In genomic region chr13:23138880-23139279, GRCm38 (mm10) we compare ENCODE assay signal across 28 mouse cellular contexts. TPM values are rescaled to one million over a fixed set of nuclear protein-coding genes. Genes with fewer than 3 reads are reported as not detected.
DNase-seq lines count a peak whose midpoint lies in the region; ATAC-seq and TF ChIP-seq lines count a peak whose summit lies in the region.
"Had no signal": no experiment of that assay in that cellular context is flagged by ENCODE, and none has a peak within 500 bp of the region (broad histone marks: within the 10 kb centered on the region; RNA-seq: fewer than 3 reads in every experiment).

No protein-coding gene starts in this region.

- peak; percentile 2 for DNase-seq in embryonic facial prominence, embryonic 14.5 days (ENCODE audit: low spot score)
- DNase-seq in embryonic facial prominence, embryonic 10.5 days (ENCODE audit: low spot score): no peak
- peak; percentile 4 for DNase-seq in lung, embryonic 14.5 days
- no peak for DNase-seq in lung, adult 2 months
- DNase-seq in layer of hippocampus, adult 9-10 months (ENCODE audit: low spot score): peak; percentile 26
- DNase-seq in heart, adult 18-20 months: no peak
- DNase-seq in cerebellum, postnatal 36 days: no peak
- DNase-seq: adrenal gland, postnatal 14 days; cerebellum, adult 11 months; gastrocnemius, postnatal 25 days; heart, adult 2 months; kidney, adult 18-20 months; liver; spleen, adult 18-20 months had no signal

- no peak for TF ChIP-seq POLR2A in lung, adult 2 months (IDR thresholded peaks at IDR 0.05; ENCODE audit: borderline replicate concordance, extremely low read depth, low read depth, low read length)

- H3K9ac ChIP-seq in embryonic facial prominence, embryonic 14.5 days (ENCODE audit: low read depth, low read length): no peak overlapping the region
- no peak overlapping the region for H3K9ac ChIP-seq in lung, embryonic 14.5 days
- H3K9ac ChIP-seq: heart, embryonic 13.5 days; hindbrain, embryonic 13.5 days; liver, embryonic 15.5 days had no signal

- no peaks in the 10 kb centered on the region for H3K4me1 ChIP-seq in embryonic facial prominence, embryonic 14.5 days (ENCODE audit: control insufficient read depth, insufficient read depth, low read length)
- H3K4me1 ChIP-seq in embryonic facial prominence, embryonic 10.5 days: no peaks in the 10 kb centered on the region
- H3K4me1 ChIP-seq in lung, embryonic 14.5 days (ENCODE audit: insufficient read depth): no peaks in the 10 kb centered on the region
- H3K4me1 ChIP-seq in lung, adult 2 months (ENCODE audit: control insufficient read depth, insufficient read depth, low read length): no peaks in the 10 kb centered on the region
- H3K4me1 ChIP-seq: heart, embryonic 13.5 days; hindbrain, embryonic 13.5 days; limb, embryonic 10.5 days; liver, embryonic 15.5 days; midbrain, embryonic 10.5 days had no signal

- WGBS in embryonic facial prominence, embryonic 14.5 days: 72% methylated on average over 2 of the region's 2 CpGs
- WGBS in embryonic facial prominence, embryonic 10.5 days: 91% methylated on average over 2 of the region's 2 CpGs
- WGBS in lung, embryonic 14.5 days: 71% methylated on average over 2 of the region's 2 CpGs
- WGBS in lung, adult 2 months: 81% methylated on average over 2 of the region's 2 CpGs

- TF ChIP-seq CTCF in lung, embryonic 14.5 days (IDR thresholded peaks at IDR 0.05; ENCODE audit: low read depth): no peak
- TF ChIP-seq CTCF in lung, adult 2 months (IDR thresholded peaks at IDR 0.05; ENCODE audit: insufficient read depth, low read length): no peak

- H3K36me3 ChIP-seq in embryonic facial prominence, embryonic 14.5 days (ENCODE audit: control insufficient read depth, insufficient read depth, low read length): no peaks in the 10 kb centered on the region
- no peaks in the 10 kb centered on the region for H3K36me3 ChIP-seq in embryonic facial prominence, embryonic 10.5 days (replicated peaks)
- no peaks in the 10 kb centered on the region for H3K36me3 ChIP-seq in lung, embryonic 14.5 days (ENCODE audit: insufficient read depth)
- H3K36me3 ChIP-seq: heart, embryonic 13.5 days; hindbrain, embryonic 13.5 days; limb, embryonic 10.5 days; liver, embryonic 15.5 days; midbrain, embryonic 10.5 days had no signal

- H3K4me2 ChIP-seq in embryonic facial prominence, embryonic 14.5 days (ENCODE audit: low read depth, low read length): no peak overlapping the region
- H3K4me2 ChIP-seq in lung, embryonic 14.5 days: no peak overlapping the region
- H3K4me2 ChIP-seq: heart, embryonic 13.5 days; hindbrain, embryonic 13.5 days; liver, embryonic 15.5 days had no signal

- no peak for ATAC-seq in embryonic facial prominence, embryonic 14.5 days (ENCODE audit: low read depth)
- ATAC-seq in lung, embryonic 14.5 days (ENCODE audit: insufficient read depth): no peak
- ATAC-seq: CD4-positive, CD25-positive, alpha-beta regulatory T cell, adult 4 months; inflammation-experienced regulatory T-cells, adult 6 months; lung, postnatal 0 days had no signal

- H3K4me3 ChIP-seq in embryonic facial prominence, embryonic 14.5 days (ENCODE audit: low read depth, low read length): no peak overlapping the region
- H3K4me3 ChIP-seq in embryonic facial prominence, embryonic 10.5 days: no peak overlapping the region
- H3K4me3 ChIP-seq in lung, embryonic 14.5 days (ENCODE audit: low read depth, low read length): no peak overlapping the region
- H3K4me3 ChIP-seq in lung, adult 2 months (replicated peaks; ENCODE audit: extremely low read depth, low read depth, low read length): no peak overlapping the region
- H3K4me3 ChIP-seq: heart, adult 2 months; heart, embryonic 13.5 days; hindbrain, embryonic 13.5 days; limb, embryonic 10.5 days; liver, embryonic 15.5 days; midbrain, embryonic 10.5 days had no signal

- H3K27me3 ChIP-seq in embryonic facial prominence, embryonic 14.5 days (replicated peaks; ENCODE audit: control insufficient read depth, insufficient read depth, low read length): no peaks in the 10 kb centered on the region
- no peaks in the 10 kb centered on the region for H3K27me3 ChIP-seq in embryonic facial prominence, embryonic 10.5 days (replicated peaks; ENCODE audit: low read depth, poor library complexity, severe bottlenecking)
- no peaks in the 10 kb centered on the region for H3K27me3 ChIP-seq in lung, embryonic 14.5 days (ENCODE audit: insufficient read depth, low read length)
- H3K27me3 ChIP-seq: heart, embryonic 13.5 days; hindbrain, embryonic 13.5 days; liver, embryonic 15.5 days had no signal

- no peak overlapping the region for H3K27ac ChIP-seq in embryonic facial prominence, embryonic 14.5 days (replicated peaks; ENCODE audit: low read depth, low read length)
- no peak overlapping the region for H3K27ac ChIP-seq in embryonic facial prominence, embryonic 10.5 days (replicated peaks)
- no peak overlapping the region for H3K27ac ChIP-seq in lung, embryonic 14.5 days (ENCODE audit: low read depth)
- H3K27ac ChIP-seq: heart, adult 2 months; heart, embryonic 13.5 days; hindbrain, embryonic 13.5 days; kidney, postnatal 0 days; limb, embryonic 10.5 days; liver, embryonic 15.5 days; macrophage; midbrain, embryonic 10.5 days had no signal

- H3K9me3 ChIP-seq in embryonic facial prominence, embryonic 14.5 days (ENCODE audit: control insufficient read depth, low read length): no peaks in the 10 kb centered on the region
- H3K9me3 ChIP-seq in embryonic facial prominence, embryonic 10.5 days: no peaks in the 10 kb centered on the region
- H3K9me3 ChIP-seq in lung, embryonic 14.5 days (ENCODE audit: low read depth, low read length): no peaks in the 10 kb centered on the region
- H3K9me3 ChIP-seq: heart, embryonic 13.5 days; hindbrain, embryonic 13.5 days; limb, embryonic 10.5 days; liver, embryonic 15.5 days; midbrain, embryonic 10.5 days had no signal

RNA-seq across cellular contexts. Expression of gene Vmn1r218, which starts 5.9 kb away (rescaled TPM):
- polyA plus RNA-seq in embryonic facial prominence, embryonic 14.5 days (2014; fragmentation: Nextera tagmentation; extraction: Ambion mirVana): not detected in 2 replicates
- not detected in 2 replicates for polyA plus RNA-seq in embryonic facial prominence, embryonic 10.5 days (2016; fragmentation: Nextera tagmentation; extraction: Ambion mirVana)
- not detected in 2 replicates for polyA plus RNA-seq in lung, embryonic 14.5 days (2014; fragmentation: Nextera tagmentation; extraction: Ambion mirVana)
- not detected in 2 replicates for polyA plus RNA-seq in lung, adult 2 months (2012; rRNA removed)
- total RNA-seq in heart, adult 18-20 months (2021): not detected
- total RNA-seq: adrenal gland, postnatal 14 days; gastrocnemius, postnatal 25 days; heart, adult 2 months; heart, postnatal 25 days; neutrophil, adult 5-6 weeks had no signal
- polyA plus RNA-seq: heart, adult 2 months; heart, embryonic 13.5 days; hindbrain, embryonic 13.5 days; kidney, postnatal 0 days; large intestine, adult 2 months; limb, embryonic 10.5 days; liver, embryonic 15.5 days; lung, postnatal 0 days; macrophage; midbrain, embryonic 10.5 days; thymus, postnatal 0 days had no signal

RNA-seq across cellular contexts. Expression of gene Vmn1r219, which starts 20.2 kb away (rescaled TPM):
- polyA plus RNA-seq in embryonic facial prominence, embryonic 14.5 days (2014; fragmentation: Nextera tagmentation; extraction: Ambion mirVana): 0.07 TPM in 1 of 2 replicates, not detected in the other
- polyA plus RNA-seq in embryonic facial prominence, embryonic 10.5 days (2016; fragmentation: Nextera tagmentation; extraction: Ambion mirVana): 0.04 and 0.06 TPM in 2 replicates
- polyA plus RNA-seq in lung, embryonic 14.5 days (2014; fragmentation: Nextera tagmentation; extraction: Ambion mirVana): 0.03 TPM in 1 of 2 replicates, not detected in the other
- not detected in 2 replicates for polyA plus RNA-seq in lung, adult 2 months (2012; rRNA removed)
- not detected for total RNA-seq in heart, adult 18-20 months (2021)
- total RNA-seq: adrenal gland, postnatal 14 days; gastrocnemius, postnatal 25 days; heart, adult 2 months; heart, postnatal 25 days had no signal
- polyA plus RNA-seq: CD4-positive, CD25-positive, alpha-beta regulatory T cell, adult 4 months; heart, adult 2 months; heart, embryonic 13.5 days; hindbrain, embryonic 13.5 days; inflammation-experienced regulatory T-cells, adult 6 months; kidney, postnatal 0 days; large intestine, adult 2 months; liver, embryonic 15.5 days; lung, postnatal 0 days; macrophage; midbrain, embryonic 10.5 days; thymus, postnatal 0 days had no signal

RNA-seq across cellular contexts. Expression of gene Vmn1r217, which starts 20.9 kb away (rescaled TPM):
- polyA plus RNA-seq in embryonic facial prominence, embryonic 14.5 days (2014; fragmentation: Nextera tagmentation; extraction: Ambion mirVana): not detected in 2 replicates
- not detected in 2 replicates for polyA plus RNA-seq in embryonic facial prominence, embryonic 10.5 days (2016; fragmentation: Nextera tagmentation; extraction: Ambion mirVana)
- polyA plus RNA-seq in lung, embryonic 14.5 days (2014; fragmentation: Nextera tagmentation; extraction: Ambion mirVana): not detected in 2 replicates
- not detected in 2 replicates for polyA plus RNA-seq in lung, adult 2 months (2012; rRNA removed)
- total RNA-seq in heart, adult 18-20 months (2021): not detected
- total RNA-seq: adrenal gland, postnatal 14 days; gastrocnemius, postnatal 25 days; heart, adult 2 months; heart, postnatal 25 days; neutrophil, adult 5-6 weeks had no signal
- polyA plus RNA-seq: CD4-positive, CD25-positive, alpha-beta regulatory T cell, adult 4 months; heart, adult 2 months; heart, embryonic 13.5 days; hindbrain, embryonic 13.5 days; inflammation-experienced regulatory T-cells, adult 6 months; kidney, postnatal 0 days; large intestine, adult 2 months; limb, embryonic 10.5 days; liver, embryonic 15.5 days; lung, postnatal 0 days; macrophage; midbrain, embryonic 10.5 days; thymus, postnatal 0 days had no signal

RNA-seq across cellular contexts. Expression of gene Vmn1r220, which starts 48.9 kb away (rescaled TPM):
- polyA plus RNA-seq in embryonic facial prominence, embryonic 14.5 days (2014; fragmentation: Nextera tagmentation; extraction: Ambion mirVana): not detected in 2 replicates
- polyA plus RNA-seq in embryonic facial prominence, embryonic 10.5 days (2016; fragmentation: Nextera tagmentation; extraction: Ambion mirVana): not detected in 2 replicates
- polyA plus RNA-seq in lung, embryonic 14.5 days (2014; fragmentation: Nextera tagmentation; extraction: Ambion mirVana): not detected in 2 replicates
- not detected in 2 replicates for polyA plus RNA-seq in lung, adult 2 months (2012; rRNA removed)
- not detected for total RNA-seq in heart, adult 18-20 months (2021)
- total RNA-seq: adrenal gland, postnatal 14 days; gastrocnemius, postnatal 25 days; heart, adult 2 months; heart, postnatal 25 days had no signal
- polyA plus RNA-seq: CD4-positive, CD25-positive, alpha-beta regulatory T cell, adult 4 months; heart, adult 2 months; heart, embryonic 13.5 days; hindbrain, embryonic 13.5 days; inflammation-experienced regulatory T-cells, adult 6 months; kidney, postnatal 0 days; large intestine, adult 2 months; limb, embryonic 10.5 days; liver, embryonic 15.5 days; lung, postnatal 0 days; macrophage; midbrain, embryonic 10.5 days; thymus, postnatal 0 days had no signal

Comparison
In these comparisons a context has a peak if more than half of its experiments do, and no peak if none do; other contexts are left out.
1. DNase-seq: peak in embryonic facial prominence, embryonic 14.5 days (single experiment), lung, embryonic 14.5 days (single experiment) and layer of hippocampus, adult 9-10 months (single experiment); none in embryonic facial prominence, embryonic 10.5 days (single experiment), lung, adult 2 months (single experiment), heart, adult 18-20 months (0 of 2) and cerebellum, postnatal 36 days (0 of 2).